Mouse (Mus musculus): ENCODE measurements around the gene Kmt2c. TPM values are rescaled to one million over a fixed set of nuclear protein-coding genes. Genes with fewer than 3 reads are reported as not detected.

The Kmt2c gene
- polyA plus RNA-seq (2014; fragmentation: Illumina TruSeq; extraction: RNeasy Lipid Tissue Mini Kit (QIAGEN cat#74804)), result 67.1 TPM

DNA sequence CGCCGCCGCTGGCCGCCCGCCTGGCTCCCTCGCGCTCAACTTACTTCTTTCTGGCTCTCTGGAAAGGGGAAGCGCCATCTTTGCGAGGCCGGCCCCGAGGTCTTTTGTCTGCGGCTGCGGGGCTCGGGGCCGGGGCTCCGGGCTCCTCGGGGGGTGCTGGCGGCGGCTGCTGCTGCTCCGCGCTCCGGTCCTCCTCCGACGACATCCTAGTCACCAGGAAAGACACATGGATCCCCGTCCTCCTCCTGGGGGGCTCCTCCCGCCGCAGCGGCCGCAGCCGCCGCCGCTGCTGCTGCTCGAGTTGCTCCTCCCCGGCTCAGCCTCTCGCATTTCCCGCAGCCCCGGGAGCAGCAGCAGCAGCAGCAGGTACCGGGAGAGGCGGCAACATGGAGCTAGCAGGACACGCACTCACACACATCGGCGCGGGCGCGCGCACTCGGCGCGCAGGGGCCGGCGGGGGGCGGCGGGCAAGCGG is at the start of gene Kmt2c:
TSS of gene Kmt2c (minus strand) at position 438 of the 475 bp plus-strand sequence.

DNA sequence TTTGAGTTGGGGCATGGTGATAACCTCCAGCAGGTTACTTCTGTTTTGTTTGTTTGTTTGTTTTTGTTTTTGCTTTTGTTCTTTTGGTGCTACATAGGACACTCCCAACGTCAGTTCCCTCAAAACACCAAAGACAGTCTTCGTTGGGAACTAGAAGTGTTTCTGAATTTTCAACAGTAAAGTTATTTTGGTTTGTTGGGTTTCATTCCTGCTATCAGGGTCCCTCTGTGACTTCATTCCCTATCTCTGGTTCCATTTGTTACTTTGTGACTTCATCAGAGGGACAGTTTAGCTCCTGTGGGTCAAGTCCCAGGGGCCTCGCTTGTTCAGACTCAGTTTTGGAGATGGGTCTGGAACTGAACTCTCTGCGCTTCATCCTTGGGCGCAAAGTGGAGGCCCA is 17.2 kb upstream of the Kmt2c start, which contains the start of gene Cct8l1:
TSS of gene Cct8l1 (plus strand) at position 301 of the 400 bp plus-strand sequence.

DNA sequence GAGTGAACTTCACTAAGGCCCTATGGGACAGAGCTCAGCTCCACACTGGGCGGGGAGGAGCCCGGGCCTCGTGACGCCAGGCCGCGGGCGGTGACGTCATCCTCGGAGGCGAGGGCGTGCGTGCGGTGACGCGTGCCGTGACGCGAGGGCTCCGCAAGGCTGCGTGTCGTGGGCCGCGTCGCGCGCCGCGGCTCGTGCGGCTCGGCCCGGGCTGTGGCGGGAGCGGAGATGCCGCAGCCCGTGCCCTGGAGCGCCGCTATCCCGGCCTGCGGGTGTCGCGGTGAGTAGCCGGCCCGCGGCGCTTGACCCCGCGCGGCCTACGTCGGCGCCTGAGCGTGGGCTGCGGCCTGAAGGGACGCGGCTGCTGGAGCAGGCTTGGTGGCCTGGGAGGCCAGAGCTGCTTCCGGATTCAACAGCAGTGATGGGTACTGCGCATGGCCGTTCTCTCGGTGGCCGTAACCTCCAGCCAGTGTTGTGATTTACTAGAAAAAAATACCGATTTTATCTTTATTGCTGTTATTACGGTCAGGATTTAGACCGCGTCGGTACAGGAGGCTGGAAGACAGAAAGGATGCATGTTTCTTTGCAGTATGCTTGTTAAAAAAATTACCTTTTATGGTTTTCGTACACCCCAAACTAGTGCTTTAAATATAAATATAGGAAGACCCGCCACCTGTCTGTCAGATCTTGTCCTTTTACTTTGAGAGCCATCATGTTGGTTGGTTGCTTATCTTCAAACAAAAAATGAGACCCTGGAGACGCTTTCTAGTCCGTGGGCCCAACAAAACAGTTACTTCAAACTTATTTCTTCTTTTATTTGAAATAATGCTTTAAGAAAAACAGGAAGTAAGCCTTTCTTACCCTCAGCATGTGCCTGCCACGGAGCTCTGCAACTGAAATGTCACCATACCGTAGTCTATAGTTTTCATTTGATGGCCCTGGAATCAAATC is 275.6 kb downstream of the Kmt2c start, which contains the start of gene E130116L18Rik:
TSS of gene E130116L18Rik (minus strand) at position 402 of the 951 bp plus-strand sequence.

Other genes starting within 250 kb of the Kmt2c start
- not detected for gene Cct8l1, start 17.3 kb upstream of the Kmt2c start, polyA plus RNA-seq (2014; fragmentation: Illumina TruSeq; extraction: RNeasy Lipid Tissue Mini Kit (QIAGEN cat#74804))
- 17.8 TPM for gene Xrcc2, start 207.0 kb upstream of the Kmt2c start, polyA plus RNA-seq (2014; fragmentation: Illumina TruSeq; extraction: RNeasy Lipid Tissue Mini Kit (QIAGEN cat#74804))

All from ovary, adult 10 weeks (tissue).